Mouse (Mus musculus): ENCODE measurements at regions not wholly inside any gene's neighbourhood (a gene's known extent, or its start where the extent isn't known, plus 50 kb on each side); places are given as distances from the start of the nearest gene placed in this dataset.

DNA sequence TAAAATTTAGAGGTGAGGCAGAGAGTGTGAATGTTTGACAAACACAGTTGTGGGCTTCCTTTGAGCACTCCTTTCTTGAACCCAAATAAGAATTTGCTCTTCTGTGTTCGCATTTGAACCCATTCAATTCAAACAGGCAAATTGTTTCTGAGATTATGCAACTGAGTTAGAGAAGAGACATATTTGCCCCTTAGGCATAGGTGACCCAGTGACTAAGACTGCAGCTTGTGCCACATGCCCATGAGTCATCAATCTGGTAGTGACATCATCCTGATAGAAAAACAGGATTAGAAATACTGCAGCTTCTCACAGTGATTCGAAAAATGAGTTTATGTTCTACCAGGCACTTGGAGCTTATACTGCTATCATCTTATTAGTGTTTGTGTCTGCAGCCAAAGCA lies 67.2 kb downstream of the Zfp622 start:
- TF ChIP-seq POLR2A (IDR thresholded peaks at IDR 0.05; ENCODE audit: borderline replicate concordance, extremely low read depth, insufficient read depth, insufficient read length, poor library complexity, severe bottlenecking) (no peak), CTCF (IDR thresholded peaks at IDR 0.05; ENCODE audit: borderline replicate concordance, extremely low read depth, insufficient read depth, insufficient read length) (no peak)
- DNase-seq (ENCODE audit: low read depth), result no peak

DNA sequence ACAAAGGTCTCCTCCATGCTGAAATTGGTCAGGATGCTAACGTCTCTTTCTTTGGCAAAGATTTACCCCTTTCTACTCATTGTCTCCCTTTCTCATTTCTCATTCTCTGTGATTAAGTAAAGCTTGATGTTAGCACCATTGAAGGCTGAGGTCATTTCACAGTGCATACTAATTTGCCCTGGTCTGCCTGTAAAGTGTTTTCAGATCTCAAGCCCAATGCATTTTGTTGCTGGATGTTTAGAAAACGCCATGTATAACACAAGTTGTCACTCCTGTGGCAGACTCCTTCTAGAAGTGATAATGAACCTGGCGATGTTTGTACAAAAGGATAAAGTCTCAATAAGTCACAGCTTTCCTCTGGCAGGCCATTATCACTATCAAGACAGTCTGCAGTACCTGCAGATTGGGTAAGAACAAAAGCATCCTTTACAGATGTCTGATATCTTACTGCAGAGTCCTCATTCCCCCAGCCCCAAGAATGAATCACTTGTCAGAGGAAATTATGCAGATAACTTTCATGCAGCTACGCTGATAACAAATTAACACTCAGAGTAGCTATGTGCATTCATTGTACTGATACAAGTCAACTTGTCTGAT lies 68.7 kb downstream of the Zfp622 start:
- TF ChIP-seq CTCF (IDR thresholded peaks at IDR 0.05; ENCODE audit: borderline replicate concordance, extremely low read depth, insufficient read depth, insufficient read length) (no peak), POLR2A (IDR thresholded peaks at IDR 0.05; ENCODE audit: borderline replicate concordance, extremely low read depth, insufficient read depth, insufficient read length, poor library complexity, severe bottlenecking) (no peak)
- DNase-seq (ENCODE audit: low read depth), result peak; percentile 64

DNA sequence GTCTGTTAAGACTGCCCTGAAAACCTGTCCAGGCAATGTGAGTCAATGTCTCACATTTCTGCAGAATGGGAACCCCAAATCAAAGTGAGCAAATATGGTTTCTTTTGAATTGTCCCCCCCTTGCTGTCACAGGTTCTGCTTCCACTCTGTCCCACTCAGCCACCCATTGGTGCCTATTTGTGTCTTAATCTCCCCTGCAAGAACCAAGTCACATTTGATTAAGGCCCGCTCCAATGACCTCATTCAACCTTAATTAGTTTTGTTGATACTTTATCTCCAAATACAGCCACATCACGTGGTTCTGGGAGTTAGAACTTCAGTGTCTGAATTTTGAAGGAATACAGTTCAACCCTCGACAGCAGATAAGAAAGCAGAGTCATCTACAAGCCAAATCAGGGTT lies 73.9 kb downstream of the Zfp622 start:
- TF ChIP-seq POLR2A (IDR thresholded peaks at IDR 0.05; ENCODE audit: borderline replicate concordance, extremely low read depth, insufficient read depth, insufficient read length, poor library complexity, severe bottlenecking) (no peak), CTCF (IDR thresholded peaks at IDR 0.05; ENCODE audit: borderline replicate concordance, extremely low read depth, insufficient read depth, insufficient read length) (no peak)
- DNase-seq (ENCODE audit: low read depth), result no peak

DNA sequence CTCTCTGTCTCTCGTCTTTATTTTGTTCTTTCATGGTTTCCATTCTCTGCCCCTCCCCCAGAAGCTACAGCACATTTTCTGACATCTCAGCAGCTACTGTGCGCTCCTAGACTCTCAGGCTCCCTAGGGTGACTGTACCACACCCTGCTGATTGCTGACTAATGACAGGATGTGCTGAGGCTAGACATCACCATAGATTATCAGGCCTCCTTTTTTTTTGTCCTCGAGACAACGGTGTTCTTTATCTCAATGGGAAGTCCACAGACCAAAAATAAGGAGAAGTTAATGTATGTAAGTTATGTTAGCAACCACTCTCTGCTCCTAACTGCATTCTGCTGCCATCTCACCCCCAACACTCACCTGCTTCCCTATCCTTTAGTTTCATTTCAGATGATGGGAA lies 116.0 kb downstream of the Zfp622 start:
- TF ChIP-seq POLR2A (IDR thresholded peaks at IDR 0.05; ENCODE audit: borderline replicate concordance, extremely low read depth, insufficient read depth, insufficient read length, poor library complexity, severe bottlenecking), result no peak
- no peak for TF ChIP-seq CTCF (IDR thresholded peaks at IDR 0.05; ENCODE audit: borderline replicate concordance, extremely low read depth, insufficient read depth, insufficient read length)
- no peak for DNase-seq (ENCODE audit: low read depth)

DNA sequence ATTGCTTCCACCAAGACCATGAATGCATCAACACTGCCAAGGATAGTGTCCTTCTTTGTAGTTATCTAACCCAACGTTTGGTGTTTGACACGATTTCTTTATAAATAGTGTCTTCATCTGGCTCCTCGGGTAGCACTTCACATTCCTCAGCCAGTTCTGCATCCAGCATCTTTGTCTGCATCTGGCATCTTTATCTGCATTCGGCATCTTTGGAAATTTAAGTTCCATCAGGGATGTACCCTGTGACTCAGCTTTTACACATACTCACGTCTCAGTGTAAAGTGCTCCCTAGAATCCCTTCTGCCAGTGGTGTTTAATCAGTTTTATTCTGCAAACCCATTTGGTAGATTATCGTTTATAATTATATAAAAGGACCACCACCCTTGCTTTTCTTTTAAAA lies 123.8 kb downstream of the Zfp622 start:
- TF ChIP-seq CTCF (IDR thresholded peaks at IDR 0.05; ENCODE audit: borderline replicate concordance, extremely low read depth, insufficient read depth, insufficient read length) (no peak), POLR2A (IDR thresholded peaks at IDR 0.05; ENCODE audit: borderline replicate concordance, extremely low read depth, insufficient read depth, insufficient read length, poor library complexity, severe bottlenecking) (no peak)
- DNase-seq (ENCODE audit: low read depth), result no peak

DNA sequence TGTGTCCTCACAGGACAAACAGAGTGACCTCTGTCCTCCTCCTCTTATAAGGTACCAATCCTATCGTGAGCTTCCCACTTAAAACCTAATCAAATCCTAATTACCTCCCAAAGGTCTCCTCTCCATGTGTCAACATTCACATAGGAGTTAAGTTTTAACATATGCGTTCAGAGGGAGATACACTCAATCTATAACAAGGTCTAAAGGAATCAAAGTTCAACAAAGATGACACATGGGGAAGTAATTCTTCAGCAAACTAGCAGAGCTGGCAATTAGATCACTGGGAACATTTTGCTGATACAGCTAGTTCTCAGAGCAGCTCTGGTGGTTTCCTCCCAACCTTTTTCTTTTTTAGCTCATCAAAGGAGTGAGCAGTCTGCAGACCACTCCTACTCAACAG lies 160.0 kb downstream of the Zfp622 start:
- TF ChIP-seq CTCF (IDR thresholded peaks at IDR 0.05; ENCODE audit: borderline replicate concordance, extremely low read depth, insufficient read depth, insufficient read length) (no peak), POLR2A (IDR thresholded peaks at IDR 0.05; ENCODE audit: borderline replicate concordance, extremely low read depth, insufficient read depth, insufficient read length, poor library complexity, severe bottlenecking) (no peak)

DNA sequence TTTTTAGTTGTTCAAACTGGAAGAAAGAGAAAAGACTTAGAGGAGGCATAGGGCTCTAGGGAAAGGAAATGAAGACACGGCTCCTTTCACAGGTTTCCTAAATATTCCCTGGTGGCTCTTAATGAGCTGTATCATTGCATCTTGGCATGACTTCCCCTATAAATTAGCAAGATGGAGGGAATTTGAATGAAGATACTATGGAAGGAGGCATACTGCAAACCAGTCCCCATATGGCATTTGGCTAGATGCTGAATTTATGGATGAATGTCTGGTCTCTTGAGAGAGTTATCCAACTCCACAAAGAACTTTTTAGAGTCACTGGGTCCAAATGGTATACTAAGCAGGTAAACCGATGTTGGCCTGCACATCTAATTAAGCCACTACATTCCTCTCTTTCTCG lies 150.3 kb upstream of the March11 start:
- DNase-seq (ENCODE audit: low read depth), result peak; percentile 48

More for the DNA sequence above, 160.0 kb downstream of the Zfp622 start:
- no peak for DNase-seq (ENCODE audit: low read depth)

DNA sequence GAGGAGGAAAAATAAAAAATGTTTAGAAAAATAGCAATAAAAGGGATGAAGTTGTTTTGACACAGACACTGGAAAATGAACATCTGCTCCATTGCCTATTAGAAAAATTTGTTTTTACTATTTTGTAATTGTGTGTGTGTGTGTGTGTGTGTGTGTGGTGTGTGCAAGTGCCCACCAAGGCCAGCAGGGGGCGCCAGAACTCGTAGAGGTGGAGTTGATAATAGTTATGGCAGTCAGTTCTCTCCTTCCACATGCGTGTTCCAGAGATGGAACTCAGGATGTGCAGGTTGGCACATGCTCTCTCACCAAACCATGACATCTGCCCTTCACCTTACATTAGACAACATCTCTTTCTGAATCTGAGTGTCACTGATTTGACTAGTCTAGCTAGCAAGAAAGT lies 123.9 kb upstream of the March11 start:
- TF ChIP-seq POLR2A (IDR thresholded peaks at IDR 0.05; ENCODE audit: borderline replicate concordance, extremely low read depth, insufficient read depth, insufficient read length, poor library complexity, severe bottlenecking) (no peak), CTCF (IDR thresholded peaks at IDR 0.05; ENCODE audit: borderline replicate concordance, extremely low read depth, insufficient read depth, insufficient read length) (no peak)
- no peak for DNase-seq (ENCODE audit: low read depth)

More for the DNA sequence above, 150.3 kb upstream of the March11 start:
- no peak for TF ChIP-seq CTCF (IDR thresholded peaks at IDR 0.05; ENCODE audit: borderline replicate concordance, extremely low read depth, insufficient read depth, insufficient read length)
- TF ChIP-seq POLR2A (IDR thresholded peaks at IDR 0.05; ENCODE audit: borderline replicate concordance, extremely low read depth, insufficient read depth, insufficient read length, poor library complexity, severe bottlenecking), result no peak

DNA sequence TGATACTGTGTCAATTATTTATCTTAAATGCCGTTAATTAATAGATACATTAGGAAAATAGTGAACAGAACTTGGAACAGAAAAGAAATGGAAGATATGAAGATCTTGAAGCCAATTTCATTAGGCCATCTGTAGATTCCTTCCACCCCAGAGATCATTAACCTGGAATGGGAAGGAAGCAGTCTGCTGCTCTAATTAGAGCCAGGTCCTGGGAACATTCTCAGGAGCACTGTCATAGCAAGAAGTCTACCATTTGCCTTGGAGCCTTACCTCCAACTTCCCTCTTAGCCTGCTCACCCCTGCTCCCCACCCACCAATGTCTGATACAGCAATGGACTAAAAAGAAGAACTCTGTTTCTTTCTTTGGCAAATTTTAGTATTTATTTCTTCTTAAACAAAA lies 113.3 kb upstream of the March11 start:
- TF ChIP-seq POLR2A (IDR thresholded peaks at IDR 0.05; ENCODE audit: borderline replicate concordance, extremely low read depth, insufficient read depth, insufficient read length, poor library complexity, severe bottlenecking) (no peak), CTCF (IDR thresholded peaks at IDR 0.05; ENCODE audit: borderline replicate concordance, extremely low read depth, insufficient read depth, insufficient read length) (no peak)
- DNase-seq (ENCODE audit: low read depth), result peak; percentile 27

DNA sequence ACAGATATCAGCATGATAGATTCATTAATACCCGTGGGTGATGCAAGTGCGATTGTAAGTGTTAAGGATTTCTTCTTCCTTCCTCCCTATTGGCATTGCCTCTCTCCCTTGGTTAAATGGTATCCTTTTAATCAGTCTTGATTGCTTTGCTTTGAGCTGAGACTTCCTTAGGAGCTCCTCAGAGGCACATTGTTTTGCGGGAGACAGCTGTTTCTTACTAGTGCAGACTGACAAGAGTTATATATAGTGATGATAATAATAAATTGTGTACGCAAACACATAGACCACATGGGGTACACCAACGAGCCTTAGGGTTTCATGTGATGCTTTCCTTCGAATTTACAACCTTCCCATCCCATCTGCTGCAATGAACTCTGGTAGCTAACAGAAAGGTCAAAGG lies 102.0 kb upstream of the March11 start:
- TF ChIP-seq CTCF (IDR thresholded peaks at IDR 0.05; ENCODE audit: borderline replicate concordance, extremely low read depth, insufficient read depth, insufficient read length) (no peak), POLR2A (IDR thresholded peaks at IDR 0.05; ENCODE audit: borderline replicate concordance, extremely low read depth, insufficient read depth, insufficient read length, poor library complexity, severe bottlenecking) (no peak)
- no peak for DNase-seq (ENCODE audit: low read depth)

DNA sequence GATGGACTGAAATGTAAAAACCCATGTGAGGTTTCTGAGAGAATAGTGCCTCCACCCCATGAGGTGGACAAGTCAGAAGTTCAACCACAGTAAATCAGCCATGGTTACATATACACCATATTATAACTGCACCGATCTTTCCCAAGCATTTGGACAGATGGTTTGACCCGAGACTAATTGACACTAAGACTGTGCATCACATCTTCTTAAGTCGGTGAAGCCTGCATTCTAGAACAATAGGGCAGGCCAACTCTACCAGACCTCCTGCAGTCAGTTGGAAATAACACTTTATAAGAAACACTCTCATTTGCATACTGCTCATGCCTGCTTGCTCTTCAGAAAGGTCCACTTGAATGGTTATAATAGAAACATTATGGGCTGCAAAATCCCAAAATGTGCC lies 88.0 kb upstream of the March11 start:
- TF ChIP-seq CTCF (IDR thresholded peaks at IDR 0.05; ENCODE audit: borderline replicate concordance, extremely low read depth, insufficient read depth, insufficient read length) (no peak), POLR2A (IDR thresholded peaks at IDR 0.05; ENCODE audit: borderline replicate concordance, extremely low read depth, insufficient read depth, insufficient read length, poor library complexity, severe bottlenecking) (no peak)
- DNase-seq (ENCODE audit: low read depth), result peak; percentile 12

DNA sequence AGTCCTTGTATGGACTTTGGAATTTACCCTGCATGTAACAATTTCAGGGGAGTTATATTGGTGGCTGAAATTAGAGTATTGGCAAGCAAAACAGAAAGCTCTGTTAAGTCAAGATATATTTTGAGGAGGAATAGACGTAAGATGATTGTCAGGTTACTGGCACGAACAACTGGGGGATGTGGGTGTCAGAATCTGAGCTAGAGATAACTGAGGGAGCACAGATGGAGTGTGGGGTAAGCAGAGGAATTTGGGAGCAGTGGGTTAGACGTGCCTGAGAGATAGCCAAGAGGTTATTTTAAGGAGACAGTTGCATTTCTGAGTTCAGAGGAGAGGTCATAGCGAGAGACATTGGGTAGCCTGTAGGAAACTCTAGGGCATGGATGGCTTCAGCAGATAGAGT lies 80.2 kb upstream of the March11 start:
- TF ChIP-seq CTCF (IDR thresholded peaks at IDR 0.05; ENCODE audit: borderline replicate concordance, extremely low read depth, insufficient read depth, insufficient read length) (no peak), POLR2A (IDR thresholded peaks at IDR 0.05; ENCODE audit: borderline replicate concordance, extremely low read depth, insufficient read depth, insufficient read length, poor library complexity, severe bottlenecking) (no peak)
- no peak for DNase-seq (ENCODE audit: low read depth)

Measured in brain, embryonic 14.5 days (tissue).